9 mouse cellular contexts compared by ENCODE assay signal in the genomic region with DNA sequence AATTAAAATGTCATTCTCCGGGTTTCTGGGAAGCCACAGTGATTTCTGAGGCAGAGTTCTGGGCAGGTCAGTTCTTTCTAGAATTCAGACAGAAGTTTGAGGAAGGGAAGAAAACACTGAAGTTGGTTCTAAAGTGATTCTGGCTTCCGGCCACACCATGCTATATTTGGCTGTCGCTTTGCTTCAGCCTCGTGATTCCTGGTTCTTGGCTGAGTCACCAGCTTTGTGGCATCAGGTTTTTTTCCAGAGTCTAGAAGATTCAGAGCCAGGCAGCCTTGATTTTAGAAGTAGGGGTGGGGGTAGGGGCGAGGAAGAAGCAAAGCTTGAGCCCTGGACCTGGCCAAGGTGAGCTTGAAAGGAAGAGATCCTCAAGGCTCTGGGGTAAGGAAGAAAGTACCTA. TPM values are rescaled to one million over a fixed set of nuclear protein-coding genes. Genes with fewer than 3 reads are reported as not detected.
DNase-seq lines count a peak whose midpoint lies in the region; ATAC-seq and TF ChIP-seq lines count a peak whose summit lies in the region.
"Had no signal": no experiment of that assay in that cellular context is flagged by ENCODE, and none has a peak within 500 bp of the region (broad histone marks: within the 10 kb centered on the region; RNA-seq: fewer than 3 reads in every experiment).

No protein-coding gene starts in this region.

- 83% methylated on average over 5 of the region's 5 CpGs for WGBS in neural tube, embryonic 13.5 days
- WGBS in intestine, postnatal 0 days: 54% methylated on average over 5 of the region's 5 CpGs
- WGBS in midbrain, embryonic 15.5 days: 86% methylated on average over 5 of the region's 5 CpGs

- H3K4me1 ChIP-seq in neural tube, embryonic 13.5 days (replicated peaks): peaks cover 54% of the 10 kb centered on the region
- H3K4me1 ChIP-seq in intestine, postnatal 0 days (replicated peaks; ENCODE audit: control insufficient read depth, insufficient read depth, low read length): 0 out of 2 replicates have a peak, but pooled peaks cover 16% of the 10 kb centered on the region
- peaks cover 42% of the 10 kb centered on the region for H3K4me1 ChIP-seq in midbrain, embryonic 15.5 days

- H3K36me3 ChIP-seq in neural tube, embryonic 13.5 days: peaks cover 3% of the 10 kb centered on the region; the same call in 1 of the 2 replicates
- H3K36me3 ChIP-seq in intestine, postnatal 0 days (ENCODE audit: control insufficient read depth, insufficient read depth): peaks cover 7% of the 10 kb centered on the region; the same call in 1 of the 2 replicates
- H3K36me3 ChIP-seq in midbrain, embryonic 15.5 days (replicated peaks): no peaks in the 10 kb centered on the region
- H3K36me3 ChIP-seq: midbrain, embryonic 12.5 days had no signal

- TF ChIP-seq CTCF in intestine, postnatal 0 days (IDR thresholded peaks at IDR 0.05; ENCODE audit: low read depth): no peak

- H3K4me2 ChIP-seq in neural tube, embryonic 13.5 days: no peak overlapping the region
- H3K4me2 ChIP-seq in intestine, postnatal 0 days (replicated peaks; ENCODE audit: low read depth): no peak overlapping the region
- H3K4me2 ChIP-seq in midbrain, embryonic 15.5 days: no peak overlapping the region
- H3K4me2 ChIP-seq: midbrain, embryonic 12.5 days had no signal

- no peaks in the 10 kb centered on the region for H3K27me3 ChIP-seq in neural tube, embryonic 13.5 days
- H3K27me3 ChIP-seq in intestine, postnatal 0 days (replicated peaks; ENCODE audit: control insufficient read depth, insufficient read depth, low read length): no peaks in the 10 kb centered on the region
- H3K27me3 ChIP-seq in midbrain, embryonic 15.5 days (replicated peaks): no peaks in the 10 kb centered on the region
- H3K27me3 ChIP-seq: midbrain, embryonic 12.5 days had no signal

- peak overlapping the region; percentile 98; the same call in 1 of the 2 replicates for H3K27ac ChIP-seq in neural tube, embryonic 13.5 days (replicated peaks)
- peak overlapping the region; percentile 99 for H3K27ac ChIP-seq in intestine, postnatal 0 days (ENCODE audit: low read depth, low read length)
- no peak overlapping the region for H3K27ac ChIP-seq in midbrain, embryonic 15.5 days

- H3K4me3 ChIP-seq in neural tube, embryonic 13.5 days: no peak overlapping the region
- no peak overlapping the region for H3K4me3 ChIP-seq in intestine, postnatal 0 days (ENCODE audit: low read depth, low read length)
- H3K4me3 ChIP-seq in midbrain, embryonic 15.5 days: no peak overlapping the region
- H3K4me3 ChIP-seq: midbrain, embryonic 12.5 days had no signal

- no peak overlapping the region for H3K9ac ChIP-seq in neural tube, embryonic 13.5 days
- 0 out of 2 replicates have a peak overlapping the region, but pooled peaks have one; percentile 12 for H3K9ac ChIP-seq in intestine, postnatal 0 days (ENCODE audit: low read depth, low read length)
- no peak overlapping the region for H3K9ac ChIP-seq in midbrain, embryonic 15.5 days
- H3K9ac ChIP-seq: midbrain, embryonic 12.5 days had no signal

- no peak for ATAC-seq in neural tube, embryonic 13.5 days (ENCODE audit: low read depth)
- ATAC-seq in granulocyte monocyte progenitor cell, adult 5-6 weeks (replicated peaks; ENCODE audit: poor library complexity, severe bottlenecking): 0 out of 2 replicates have a peak, but pooled peaks have one; percentile 3
- no peak for ATAC-seq in intestine, postnatal 0 days
- ATAC-seq in midbrain, embryonic 15.5 days (replicated peaks): no peak

- no peak for DNase-seq in neural tube, embryonic 10.5 days (ENCODE audit: extremely low spot score, low spot score)
- peak; percentile 75 to 78 for DNase-seq in cerebellum, adult 18-20 months
- DNase-seq in left cerebral cortex, postnatal 36 days (ENCODE audit: low spot score in 2 of 2): peak; percentile 86 to 87
- peak; percentile 88 to 92 for DNase-seq in right cerebral cortex, adult 2 months (ENCODE audit: low spot score in 2 of 2)

- intact Hi-C loops in left cerebral cortex, postnatal 36 days (cut with DNase I): no loop called here

- H3K9me3 ChIP-seq in neural tube, embryonic 13.5 days: no peaks in the 10 kb centered on the region
- H3K9me3 ChIP-seq in intestine, postnatal 0 days (ENCODE audit: control insufficient read depth): no peaks in the 10 kb centered on the region
- no peaks in the 10 kb centered on the region for H3K9me3 ChIP-seq in midbrain, embryonic 15.5 days
- H3K9me3 ChIP-seq: midbrain, embryonic 12.5 days had no signal

RNA-seq across cellular contexts. Expression of a gene that starts 1.6 kb away (rescaled TPM):
- 1,127 and 1,268 TPM in 2 replicates for polyA plus RNA-seq in neural tube, embryonic 13.5 days (2015; fragmentation: Nextera tagmentation; extraction: Ambion mirVana)
- 126 and 139 TPM in 2 replicates for total RNA-seq in granulocyte monocyte progenitor cell, adult 5-6 weeks (2014; fragmentation: Nextera tagmentation)
- total RNA-seq in granulocyte monocyte progenitor cell, adult 5-6 weeks (2017): 236 and 280 TPM in 2 replicates
- 345 and 371 TPM in 2 replicates for polyA plus RNA-seq in intestine, postnatal 0 days (2015; fragmentation: Nextera tagmentation; extraction: Ambion mirVana)
- 100 to 1,000 TPM; 817 to 877 TPM for total RNA-seq in left cerebral cortex, postnatal 36 days (2021)
- 1,496 and 1,513 TPM in 2 replicates for polyA plus RNA-seq in midbrain, embryonic 15.5 days (2015; fragmentation: Nextera tagmentation; extraction: Ambion mirVana)

RNA-seq across cellular contexts. Expression of a gene that starts 2.5 kb away (rescaled TPM):
- polyA plus RNA-seq in neural tube, embryonic 13.5 days (2015; fragmentation: Nextera tagmentation; extraction: Ambion mirVana): 0.52 and 0.73 TPM in 2 replicates
- 0.96 TPM in 1 of 2 replicates, not detected in the other for total RNA-seq in granulocyte monocyte progenitor cell, adult 5-6 weeks (2014; fragmentation: Nextera tagmentation)
- 0.26 TPM in 1 of 2 replicates, not detected in the other for total RNA-seq in granulocyte monocyte progenitor cell, adult 5-6 weeks (2017)
- 0.16 and 0.24 TPM in 2 replicates for polyA plus RNA-seq in intestine, postnatal 0 days (2015; fragmentation: Nextera tagmentation; extraction: Ambion mirVana)
- total RNA-seq in left cerebral cortex, postnatal 36 days (2021): under 1 TPM in 1 of 2 experiments, not detected in 1; 0.32 TPM
- polyA plus RNA-seq in midbrain, embryonic 15.5 days (2015; fragmentation: Nextera tagmentation; extraction: Ambion mirVana): 0.74 and 0.86 TPM in 2 replicates

RNA-seq across cellular contexts. Expression of a gene that starts 42.3 kb away (rescaled TPM):
- polyA plus RNA-seq in neural tube, embryonic 13.5 days (2015; fragmentation: Nextera tagmentation; extraction: Ambion mirVana): 9.0 and 10.6 TPM in 2 replicates
- total RNA-seq in granulocyte monocyte progenitor cell, adult 5-6 weeks (2014; fragmentation: Nextera tagmentation): 16.8 and 25.8 TPM in 2 replicates
- total RNA-seq in granulocyte monocyte progenitor cell, adult 5-6 weeks (2017): 53.0 and 56.7 TPM in 2 replicates
- polyA plus RNA-seq in intestine, postnatal 0 days (2015; fragmentation: Nextera tagmentation; extraction: Ambion mirVana): 2.5 and 3.2 TPM in 2 replicates
- 10 to 100 TPM; 11.2 to 11.7 TPM for total RNA-seq in left cerebral cortex, postnatal 36 days (2021)
- polyA plus RNA-seq in midbrain, embryonic 15.5 days (2015; fragmentation: Nextera tagmentation; extraction: Ambion mirVana): 14.2 and 14.8 TPM in 2 replicates

RNA-seq across cellular contexts. Expression of a gene that starts 49.8 kb away (rescaled TPM):
- 33.3 and 33.8 TPM in 2 replicates for polyA plus RNA-seq in neural tube, embryonic 13.5 days (2015; fragmentation: Nextera tagmentation; extraction: Ambion mirVana)
- 43.5 and 68.5 TPM in 2 replicates for total RNA-seq in granulocyte monocyte progenitor cell, adult 5-6 weeks (2014; fragmentation: Nextera tagmentation)
- total RNA-seq in granulocyte monocyte progenitor cell, adult 5-6 weeks (2017): 24.4 and 25.4 TPM in 2 replicates
- 35.7 and 42.8 TPM in 2 replicates for polyA plus RNA-seq in intestine, postnatal 0 days (2015; fragmentation: Nextera tagmentation; extraction: Ambion mirVana)
- 100 to 1,000 TPM in 1 of 2 experiments, 10 to 100 TPM in 1; 91.6 to 102 TPM for total RNA-seq in left cerebral cortex, postnatal 36 days (2021)
- 36.4 and 37.9 TPM in 2 replicates for polyA plus RNA-seq in midbrain, embryonic 15.5 days (2015; fragmentation: Nextera tagmentation; extraction: Ambion mirVana)

RNA-seq across cellular contexts. Expression of a gene that starts 50.7 kb away (rescaled TPM):
- polyA plus RNA-seq in neural tube, embryonic 13.5 days (2015; fragmentation: Nextera tagmentation; extraction: Ambion mirVana): 28.8 and 33.2 TPM in 2 replicates
- total RNA-seq in granulocyte monocyte progenitor cell, adult 5-6 weeks (2014; fragmentation: Nextera tagmentation): 80.2 and 145 TPM in 2 replicates
- 49.0 and 53.9 TPM in 2 replicates for total RNA-seq in granulocyte monocyte progenitor cell, adult 5-6 weeks (2017)
- polyA plus RNA-seq in intestine, postnatal 0 days (2015; fragmentation: Nextera tagmentation; extraction: Ambion mirVana): 26.5 TPM in 2 replicates
- 10 to 100 TPM; 22.0 to 28.0 TPM for total RNA-seq in left cerebral cortex, postnatal 36 days (2021)
- polyA plus RNA-seq in midbrain, embryonic 15.5 days (2015; fragmentation: Nextera tagmentation; extraction: Ambion mirVana): 40.3 and 45.9 TPM in 2 replicates
